In the genomic region with DNA sequence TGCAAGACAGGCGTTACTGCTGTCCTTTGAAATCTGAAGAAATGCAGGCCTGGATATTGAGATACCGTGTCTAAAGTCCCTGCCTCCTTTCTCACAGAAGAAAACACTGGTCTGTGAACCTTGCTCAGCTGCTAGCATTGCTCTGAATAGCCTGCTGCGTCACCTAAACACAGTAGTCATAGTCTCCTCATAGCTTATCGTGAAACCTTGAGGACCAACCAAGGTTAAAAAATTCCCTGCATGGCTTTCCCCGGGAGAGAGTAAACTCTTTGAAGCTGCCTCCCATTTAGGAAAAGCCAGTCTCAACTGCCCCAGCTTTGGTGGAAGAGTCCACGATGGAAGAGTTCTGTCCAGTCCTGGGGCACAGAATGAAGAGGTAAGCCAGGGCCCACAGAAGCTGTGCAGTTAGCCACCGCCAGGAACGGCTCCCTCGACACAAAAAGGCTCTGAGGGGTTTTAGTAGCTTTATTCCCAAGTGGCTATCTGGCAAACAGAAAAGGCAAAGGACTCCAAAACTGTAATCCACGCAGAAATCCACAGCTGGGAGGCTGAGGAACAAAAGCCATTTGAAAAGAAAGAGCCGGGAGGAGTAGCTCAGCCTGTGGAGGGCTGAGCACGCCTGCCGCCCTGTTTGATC, we compare ENCODE assay signal across 11 mouse cellular contexts.
A peak's percentile ranks its signal among the peaks of the same experiment; 100 is the strongest.
DNase-seq lines count a peak whose midpoint lies in the region; ATAC-seq and TF ChIP-seq lines count a peak whose summit lies in the region.
"Had no signal": no experiment of that assay in that cellular context is flagged by ENCODE, and none has a peak within 500 bp of the region (broad histone marks: within the 10 kb centered on the region; RNA-seq: fewer than 3 reads in every experiment).

No protein-coding gene starts in this region.

- TF ChIP-seq CTCF in liver, postnatal 0 days (IDR thresholded peaks at IDR 0.05; ENCODE audit: low read depth), result no peak

- H3K27ac ChIP-seq in intestine, embryonic 15.5 days, result no peak overlapping the region
- no peak overlapping the region for H3K27ac ChIP-seq in intestine, embryonic 16.5 days (ENCODE audit: low read length)
- peak overlapping the region; percentile 86 for H3K27ac ChIP-seq in forebrain, embryonic 12.5 days
- peak overlapping the region; percentile 69 for H3K27ac ChIP-seq in midbrain, embryonic 13.5 days
- no peak overlapping the region for H3K27ac ChIP-seq in liver, postnatal 0 days (ENCODE audit: low read depth)
- H3K27ac ChIP-seq: left cerebral cortex, adult 2 months had no signal

- DNase-seq in adrenal gland, postnatal 36 days, result peak; percentile 28 to 32
- no peak for DNase-seq in liver, postnatal 0 days
- no peak for DNase-seq in spleen, adult 18-20 months
- no peak for DNase-seq in liver
- DNase-seq: lung, postnatal 36 days had no signal

- H3K4me3 ChIP-seq in intestine, embryonic 15.5 days (replicated peaks), result no peak overlapping the region
- H3K4me3 ChIP-seq in intestine, embryonic 16.5 days (ENCODE audit: low read length), result no peak overlapping the region
- no peak overlapping the region for H3K4me3 ChIP-seq in forebrain, embryonic 12.5 days (replicated peaks)
- H3K4me3 ChIP-seq in midbrain, embryonic 13.5 days (replicated peaks), result no peak overlapping the region
- no peak overlapping the region for H3K4me3 ChIP-seq in liver, postnatal 0 days (ENCODE audit: low read depth, low read length)
- H3K4me3 ChIP-seq: left cerebral cortex, adult 2 months had no signal

- WGBS in intestine, embryonic 15.5 days, result 51% methylated on average over 13 of the region's 13 CpGs
- WGBS in intestine, embryonic 16.5 days, result 44% methylated on average over 13 of the region's 13 CpGs
- 14% methylated on average over 13 of the region's 13 CpGs for WGBS in forebrain, embryonic 12.5 days
- WGBS in midbrain, embryonic 13.5 days, result 14% methylated on average over 13 of the region's 13 CpGs
- 66% methylated on average over 13 of the region's 13 CpGs for WGBS in liver, postnatal 0 days (ENCODE audit: insufficient replicate concordance)

- H3K36me3 ChIP-seq in intestine, embryonic 15.5 days, result no peaks in the 10 kb centered on the region
- no peaks in the 10 kb centered on the region for H3K36me3 ChIP-seq in intestine, embryonic 16.5 days (ENCODE audit: control insufficient read depth, insufficient read depth, low read length)
- no peaks in the 10 kb centered on the region for H3K36me3 ChIP-seq in forebrain, embryonic 12.5 days (replicated peaks)
- no peaks in the 10 kb centered on the region for H3K36me3 ChIP-seq in midbrain, embryonic 13.5 days
- no peaks in the 10 kb centered on the region for H3K36me3 ChIP-seq in liver, postnatal 0 days (replicated peaks; ENCODE audit: insufficient read depth, low read length)

- no peak for ATAC-seq in intestine, embryonic 15.5 days
- no peak for ATAC-seq in intestine, embryonic 16.5 days
- ATAC-seq in forebrain, embryonic 12.5 days (ENCODE audit: low FRiP score), result peak; percentile 59; the same call in 1 of the 2 replicates
- peak; percentile 63 for ATAC-seq in midbrain, embryonic 13.5 days
- no peak for ATAC-seq in liver, postnatal 0 days
- ATAC-seq: inflammation-experienced regulatory T-cells, adult 6 months had no signal

- H3K4me2 ChIP-seq in intestine, embryonic 15.5 days (replicated peaks), result 0 out of 2 replicates have a peak overlapping the region, but pooled peaks have one; percentile 22
- no peak overlapping the region for H3K4me2 ChIP-seq in intestine, embryonic 16.5 days (ENCODE audit: low read depth, low read length)
- H3K4me2 ChIP-seq in forebrain, embryonic 12.5 days, result peak overlapping the region; percentile 28; the same call in 1 of the 2 replicates
- peak overlapping the region; percentile 38 for H3K4me2 ChIP-seq in midbrain, embryonic 13.5 days (replicated peaks)
- no peak overlapping the region for H3K4me2 ChIP-seq in liver, postnatal 0 days (ENCODE audit: low read depth, low read length)

- no peaks in the 10 kb centered on the region for H3K9me3 ChIP-seq in intestine, embryonic 15.5 days
- no peaks in the 10 kb centered on the region for H3K9me3 ChIP-seq in intestine, embryonic 16.5 days (ENCODE audit: control insufficient read depth, low read length)
- H3K9me3 ChIP-seq in forebrain, embryonic 12.5 days, result no peaks in the 10 kb centered on the region
- H3K9me3 ChIP-seq in midbrain, embryonic 13.5 days, result no peaks in the 10 kb centered on the region
- H3K9me3 ChIP-seq in liver, postnatal 0 days (ENCODE audit: low read length), result no peaks in the 10 kb centered on the region

- no peaks in the 10 kb centered on the region for H3K4me1 ChIP-seq in intestine, embryonic 15.5 days (replicated peaks)
- 0 out of 2 replicates have a peak, but pooled peaks cover 2% of the 10 kb centered on the region for H3K4me1 ChIP-seq in intestine, embryonic 16.5 days (ENCODE audit: control insufficient read depth, insufficient read depth, low read length)
- peaks cover 36% of the 10 kb centered on the region for H3K4me1 ChIP-seq in forebrain, embryonic 12.5 days
- H3K4me1 ChIP-seq in midbrain, embryonic 13.5 days (replicated peaks), result peaks cover 28% of the 10 kb centered on the region
- no peaks in the 10 kb centered on the region for H3K4me1 ChIP-seq in liver, postnatal 0 days (ENCODE audit: insufficient read depth)

- H3K27me3 ChIP-seq in intestine, embryonic 15.5 days (replicated peaks), result no peaks in the 10 kb centered on the region
- H3K27me3 ChIP-seq in intestine, embryonic 16.5 days (replicated peaks; ENCODE audit: control insufficient read depth, insufficient read depth, low read length), result no peaks in the 10 kb centered on the region
- no peaks in the 10 kb centered on the region for H3K27me3 ChIP-seq in forebrain, embryonic 12.5 days
- peaks cover 3% of the 10 kb centered on the region; the same call in 1 of the 2 replicates for H3K27me3 ChIP-seq in midbrain, embryonic 13.5 days
- H3K27me3 ChIP-seq in liver, postnatal 0 days (ENCODE audit: insufficient read depth, low read length), result peaks cover 3% of the 10 kb centered on the region; the same call in 1 of the 2 replicates

- no peak overlapping the region for H3K9ac ChIP-seq in intestine, embryonic 15.5 days
- no peak overlapping the region for H3K9ac ChIP-seq in intestine, embryonic 16.5 days (ENCODE audit: low read depth, low read length)
- peak overlapping the region; percentile 2; the same call in 1 of the 2 replicates for H3K9ac ChIP-seq in forebrain, embryonic 12.5 days
- no peak overlapping the region for H3K9ac ChIP-seq in midbrain, embryonic 13.5 days (replicated peaks)
- H3K9ac ChIP-seq in liver, postnatal 0 days (replicated peaks), result no peak overlapping the region

- TF ChIP-seq EP300 in liver, postnatal 0 days (IDR thresholded peaks at IDR 0.05; ENCODE audit: low read depth), result no peak

Comparison
In these comparisons a context has a peak if more than half of its experiments do, and no peak if none do; other contexts are left out.
1. H3K4me2 ChIP-seq: peak in intestine, embryonic 15.5 days (single experiment), forebrain, embryonic 12.5 days (single experiment) and midbrain, embryonic 13.5 days (single experiment); none in intestine, embryonic 16.5 days (single experiment) and liver, postnatal 0 days (single experiment).
2. ATAC-seq: peak in forebrain, embryonic 12.5 days (single experiment) and midbrain, embryonic 13.5 days (single experiment); none in intestine, embryonic 15.5 days (single experiment), intestine, embryonic 16.5 days (single experiment) and liver, postnatal 0 days (single experiment).
3. H3K27ac ChIP-seq: peak in forebrain, embryonic 12.5 days (single experiment) and midbrain, embryonic 13.5 days (single experiment); none in intestine, embryonic 15.5 days (single experiment), intestine, embryonic 16.5 days (single experiment) and liver, postnatal 0 days (single experiment).
4. DNase-seq: peak in adrenal gland, postnatal 36 days (2 of 2); none in liver, postnatal 0 days (single experiment), spleen, adult 18-20 months (0 of 2) and liver (single experiment).